Mouse (Mus musculus): Measurements from ENCODE around the gene Olfr1507.

Gene Olfr1507

GRCm38 (mm10) chr14:52495516-52495915, at the start of gene Olfr1507:
Gene Olfr1507, minus strand, starts transcription at chr14:52495749.
- no peak for DNase-seq (ENCODE audit: low read depth in 1 of 2, low spot score in 2 of 2)

GRCm38 (mm10) chr14:52533336-52533735, 37.8 kb upstream of the Olfr1507 start:
- no peak for DNase-seq (ENCODE audit: low read depth in 1 of 2, low spot score in 2 of 2)

- no peak for DNase-seq (ENCODE audit: low read depth in 1 of 2, low spot score in 2 of 2)
Measured at GRCm38 (mm10) chr14:52524952-52525351, 29.4 kb upstream of the Olfr1507 start.

GRCm38 (mm10) chr14:52467395-52467794, 28.2 kb downstream of the Olfr1507 start, which contains the start of gene Olfr1508:
Gene Olfr1508, minus strand, starts transcription at chr14:52467495.
- DNase-seq (ENCODE audit: low read depth in 1 of 2, low spot score in 2 of 2), result no peak

DNA sequence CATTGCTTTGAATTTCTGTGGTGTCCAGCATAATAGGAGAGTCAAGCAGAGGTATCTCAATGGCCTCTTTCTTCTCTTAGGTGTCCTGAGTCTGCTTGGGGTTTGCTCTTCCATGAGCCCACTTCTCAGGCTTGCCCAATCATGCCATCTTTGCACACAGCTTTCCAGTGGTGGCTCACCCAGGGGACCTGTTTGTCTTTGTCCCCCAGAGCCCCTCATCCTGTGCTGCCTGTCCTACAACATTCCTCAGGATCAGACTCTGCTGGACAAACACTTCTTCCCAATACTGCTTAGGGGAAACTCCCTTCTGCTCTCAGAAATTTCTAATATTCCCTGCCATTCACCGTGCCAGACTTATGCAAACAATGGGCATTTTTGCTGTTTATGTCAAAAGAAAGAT, 29.8 kb downstream of the Olfr1507 start:
- DNase-seq (ENCODE audit: low read depth in 1 of 2, low spot score in 2 of 2), result no peak

DNA sequence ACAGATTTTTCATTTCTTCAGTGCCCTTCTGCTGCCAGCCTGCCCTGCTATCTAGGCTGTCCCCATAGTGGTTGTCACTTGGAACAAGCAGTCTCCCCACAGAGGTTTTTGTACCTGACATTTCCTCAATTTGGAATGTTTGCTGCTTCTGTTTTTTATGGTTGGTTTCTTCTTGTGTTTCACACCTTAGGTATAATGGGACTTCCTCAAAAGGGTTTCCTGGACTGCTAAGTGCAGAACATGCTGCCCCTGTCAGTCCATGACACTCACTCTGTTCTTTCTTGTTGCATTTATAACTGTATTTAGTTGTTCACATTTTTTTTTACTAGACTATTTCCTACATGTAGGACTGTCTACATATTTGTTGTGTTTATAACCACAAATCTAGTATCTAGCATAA, 33.6 kb downstream of the Olfr1507 start:
- DNase-seq (ENCODE audit: low read depth in 1 of 2, low spot score in 2 of 2), result no peak

- peak; percentile 5 to 7 for DNase-seq (ENCODE audit: low read depth in 1 of 2, low spot score in 2 of 2)
Measured at GRCm38 (mm10) chr14:52451138-52451537, 44.4 kb downstream of the Olfr1507 start.

DNA sequence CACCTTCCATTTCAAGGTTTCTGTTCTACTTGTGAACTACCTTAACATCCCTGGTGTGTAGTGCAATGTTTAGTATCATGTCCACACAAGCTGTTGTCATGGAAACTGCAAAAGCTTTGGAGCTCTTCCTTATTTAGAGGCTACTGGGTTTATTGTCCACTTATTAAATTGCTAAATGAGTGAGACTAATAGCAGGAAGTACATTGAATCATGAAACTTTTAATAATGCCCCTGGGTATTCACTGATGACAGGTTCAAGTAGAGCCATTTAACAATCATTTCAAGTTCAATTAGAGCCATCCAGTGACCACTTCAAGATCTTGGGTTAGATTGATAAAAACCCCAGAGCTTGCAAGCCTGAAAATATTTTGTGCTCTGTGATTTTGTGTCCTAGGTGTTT, 52.9 kb downstream of the Olfr1507 start, which contains the start of gene Olfr1509:
Gene Olfr1509, plus strand, starts transcription at position 301 of the 400 bp plus-strand sequence.
- no peak for DNase-seq (ENCODE audit: low read depth in 1 of 2, low spot score in 2 of 2)
